Mouse (Mus musculus): ENCODE measurements around the gene Carhsp1. TPM values are rescaled to one million over a fixed set of nuclear protein-coding genes. Genes with fewer than 3 reads are reported as not detected.

Gene Carhsp1
- polyA plus RNA-seq, 1 experiment from 2014 or later = 243 TPM

- Histone ChIP-seq H3K4me3 (no peak overlapping the region), H3K4me2 (no peak overlapping the region), H3K9ac (no peak overlapping the region), H3K36me3 (peaks cover 42% of the 10 kb centered on the region), H3K4me1 (replicated peaks) (peaks cover 2% of the 10 kb centered on the region; the same call in 1 of the 2 replicates), H3K27me3 (no peaks in the 10 kb centered on the region), H3K27ac (no peak overlapping the region), H3K9me3 (no peaks in the 10 kb centered on the region)
- ATAC-seq (ENCODE audit: low FRiP score) = no peak
- WGBS = 83% methylated on average over 2 of the region's 2 CpGs
Measured at GRCm38 (mm10) chr16:8630419-8630818, 41.5 kb downstream of the Carhsp1 start.

GRCm38 (mm10) chr16:8620315-8621115 is 51.4 kb downstream of the Carhsp1 start:
- H3K9ac ChIP-seq = no peak overlapping the region
- no peak overlapping the region for H3K4me3 ChIP-seq
- no peak for ATAC-seq (ENCODE audit: low FRiP score)
- H3K4me2 ChIP-seq = no peak overlapping the region
- no peaks in the 10 kb centered on the region for H3K9me3 ChIP-seq
- 77% methylated on average over 16 of the region's 16 CpGs for WGBS
- peaks cover 50% of the 10 kb centered on the region for H3K27me3 ChIP-seq
- H3K4me1 ChIP-seq (replicated peaks) = no peaks in the 10 kb centered on the region
- H3K27ac ChIP-seq = no peak overlapping the region
- peaks cover 67% of the 10 kb centered on the region for H3K36me3 ChIP-seq

GRCm38 (mm10) chr16:8619659-8620314 is 52.2 kb downstream of the Carhsp1 start:
- peaks cover 56% of the 10 kb centered on the region for H3K27me3 ChIP-seq
- H3K9me3 ChIP-seq = no peaks in the 10 kb centered on the region
- H3K27ac ChIP-seq = no peak overlapping the region
- ATAC-seq (ENCODE audit: low FRiP score) = no peak
- peaks cover 72% of the 10 kb centered on the region for H3K36me3 ChIP-seq
- no peak overlapping the region for H3K9ac ChIP-seq
- H3K4me2 ChIP-seq = no peak overlapping the region
- 14% methylated on average over 10 of the region's 10 CpGs for WGBS
- no peaks in the 10 kb centered on the region for H3K4me1 ChIP-seq (replicated peaks)
- no peak overlapping the region for H3K4me3 ChIP-seq

- no peak for ATAC-seq (ENCODE audit: low FRiP score)
- Histone ChIP-seq H3K4me1 (replicated peaks) (no peaks in the 10 kb centered on the region), H3K36me3 (peaks cover 82% of the 10 kb centered on the region)
Measured at GRCm38 (mm10) chr16:8613447-8613846, 58.5 kb downstream of the Carhsp1 start.

GRCm38 (mm10) chr16:8613039-8613438 is 58.9 kb downstream of the Carhsp1 start:
- Histone ChIP-seq H3K9me3 (no peaks in the 10 kb centered on the region), H3K27ac (no peak overlapping the region), H3K9ac (no peak overlapping the region), H3K4me1 (replicated peaks) (no peaks in the 10 kb centered on the region), H3K27me3 (peaks cover 35% of the 10 kb centered on the region; the same call in 1 of the 2 replicates), H3K4me2 (no peak overlapping the region), H3K36me3 (peaks cover 82% of the 10 kb centered on the region), H3K4me3 (no peak overlapping the region)
- no peak for ATAC-seq (ENCODE audit: low FRiP score)
- 85% methylated on average over 4 of the region's 4 CpGs for WGBS

More at GRCm38 (mm10) chr16:8613447-8613846, 58.5 kb downstream of the Carhsp1 start:
- peaks cover 39% of the 10 kb centered on the region; the same call in 1 of the 2 replicates for H3K27me3 ChIP-seq
- WGBS = 88% methylated on average over 3 of the region's 3 CpGs
- H3K9me3 ChIP-seq = no peaks in the 10 kb centered on the region
- no peak overlapping the region for H3K27ac ChIP-seq
- no peak overlapping the region for H3K4me2 ChIP-seq
- H3K4me3 ChIP-seq = no peak overlapping the region
- no peak overlapping the region for H3K9ac ChIP-seq

- Histone ChIP-seq H3K36me3 (peaks cover 81% of the 10 kb centered on the region), H3K27me3 (peaks cover 30% of the 10 kb centered on the region; the same call in 1 of the 2 replicates), H3K4me3 (no peak overlapping the region), H3K27ac (no peak overlapping the region), H3K9me3 (no peaks in the 10 kb centered on the region), H3K4me1 (replicated peaks) (no peaks in the 10 kb centered on the region), H3K4me2 (no peak overlapping the region), H3K9ac (no peak overlapping the region)
- ATAC-seq (ENCODE audit: low FRiP score) = no peak
- 90% methylated on average over 8 of the region's 8 CpGs for WGBS
Measured at GRCm38 (mm10) chr16:8612214-8613005, 59.5 kb downstream of the Carhsp1 start.

- H3K4me2 ChIP-seq = no peak overlapping the region
- no peak overlapping the region for H3K9ac ChIP-seq
- no peaks in the 10 kb centered on the region for H3K4me1 ChIP-seq (replicated peaks)
- H3K4me3 ChIP-seq = no peak overlapping the region
- peaks cover 25% of the 10 kb centered on the region; the same call in 1 of the 2 replicates for H3K27me3 ChIP-seq
- H3K9me3 ChIP-seq = no peaks in the 10 kb centered on the region
- H3K36me3 ChIP-seq = peaks cover 77% of the 10 kb centered on the region
- H3K27ac ChIP-seq = no peak overlapping the region
- ATAC-seq (ENCODE audit: low FRiP score) = no peak
- 91% methylated on average over 3 of the region's 3 CpGs for WGBS
Measured at GRCm38 (mm10) chr16:8610397-8610796, 61.6 kb downstream of the Carhsp1 start.

Small RNAs within 50 kb of the gene (microRNA-seq; reads per million reads assigned to microRNA genes)
- not detected for gene Gm22137

Other genes starting within 250 kb of the Carhsp1 start
- 0.23 and 0.45 TPM in 2 replicates for gene Tmem114, start 247.0 kb downstream of the Carhsp1 start, polyA plus RNA-seq (2015; fragmentation: Nextera tagmentation; extraction: Ambion mirVana)
- 34.6 and 34.8 TPM in 2 replicates for gene Mettl22, start 201.4 kb downstream of the Carhsp1 start, polyA plus RNA-seq (2015; fragmentation: Nextera tagmentation; extraction: Ambion mirVana)
- gene Abat, start 158.7 kb downstream of the Carhsp1 start, polyA plus RNA-seq (2015; fragmentation: Nextera tagmentation; extraction: Ambion mirVana) = 81.1 and 88.3 TPM in 2 replicates
- gene Pmm2, start 34.5 kb downstream of the Carhsp1 start, polyA plus RNA-seq (2015; fragmentation: Nextera tagmentation; extraction: Ambion mirVana) = 48.3 and 49.3 TPM in 2 replicates
- gene Tmem186, start 34.4 kb downstream of the Carhsp1 start, polyA plus RNA-seq (2015; fragmentation: Nextera tagmentation; extraction: Ambion mirVana) = 22.0 and 22.2 TPM in 2 replicates
- gene Gm5767, start 8.6 kb upstream of the Carhsp1 start, polyA plus RNA-seq (2015; fragmentation: Nextera tagmentation; extraction: Ambion mirVana) = not detected in 2 replicates
- 27.8 and 34.1 TPM in 2 replicates for gene Usp7, start 120.2 kb upstream of the Carhsp1 start, polyA plus RNA-seq (2015; fragmentation: Nextera tagmentation; extraction: Ambion mirVana)
- gene 1810013L24Rik, start 157.9 kb upstream of the Carhsp1 start, polyA plus RNA-seq (2015; fragmentation: Nextera tagmentation; extraction: Ambion mirVana) = 30.6 and 31.3 TPM in 2 replicates